Mouse (Mus musculus): Measurements from ENCODE around the gene Cxcr3. TPM values are rescaled to one million over a fixed set of nuclear protein-coding genes. Genes with fewer than 3 reads are reported as not detected.

The Cxcr3 gene
- total RNA-seq, 2 experiments from 2014 or later: 0.18 TPM; not detected in 1

Other genes with a start within 250 kb of the Cxcr3 start
- gene Taf1, start 201.5 kb downstream of the Cxcr3 start, total RNA-seq (2021): 1 to 10 TPM; 7.9 to 8.5 TPM
- gene Ogt, start 94.2 kb downstream of the Cxcr3 start, total RNA-seq (2021): 10 to 100 TPM; 49.0 to 56.9 TPM
- not detected for gene Gm4779, start 60.2 kb upstream of the Cxcr3 start, total RNA-seq (2021)
- not detected for gene 8030474K03Rik, start 60.4 kb upstream of the Cxcr3 start, total RNA-seq (2021)
- gene Nhsl2, start 115.1 kb upstream of the Cxcr3 start, total RNA-seq (2021): 1 to 10 TPM; 3.7 to 5.6 TPM

All from gastrocnemius, postnatal 14 days (tissue).